Mouse (Mus musculus) liver, postnatal 0 days (tissue): Measurements from ENCODE around the gene Usp47.

Experiments used
- CTCF ChIP-seq: sonication (generic); IDR thresholded peaks from 2 replicates; pipeline ENCODE4 v1.5.1; 2016; ENCODE audit warnings: antibody characterized with exemption, low read depth
- EP300 ChIP-seq: IDR thresholded peaks from 2 replicates; pipeline ENCODE4 v1.6.1; 2016; ENCODE audit warnings: antibody characterized with exemption, low read depth, mild to moderate bottlenecking

GRCm38 (mm10) chr7:112144646-112145179, 121.4 kb downstream of the Usp47 start:
- TF ChIP-seq CTCF, result no peak
- no peak for TF ChIP-seq EP300
